Mouse (Mus musculus) small intestine, adult 10 weeks (tissue): Measurements from ENCODE around the gene Gm17361. TPM values are rescaled to one million over a fixed set of nuclear protein-coding genes. Genes with fewer than 3 reads are reported as not detected.

Experiments
- polyA plus RNA-seq: library from polyadenylated mRNA; stranded (reverse); fragments of 350-450 nt; fragmentation: Illumina TruSeq; extraction: RNeasy Lipid Tissue Mini Kit (QIAGEN cat#74804); gene quantifications from one replicate; pipeline ENCODE4 v1.2.3, GENCODE M21; 2014; ENCODE audit warnings: low replicate concordance

The Gm17361 gene
- not detected for polyA plus RNA-seq

DNA sequence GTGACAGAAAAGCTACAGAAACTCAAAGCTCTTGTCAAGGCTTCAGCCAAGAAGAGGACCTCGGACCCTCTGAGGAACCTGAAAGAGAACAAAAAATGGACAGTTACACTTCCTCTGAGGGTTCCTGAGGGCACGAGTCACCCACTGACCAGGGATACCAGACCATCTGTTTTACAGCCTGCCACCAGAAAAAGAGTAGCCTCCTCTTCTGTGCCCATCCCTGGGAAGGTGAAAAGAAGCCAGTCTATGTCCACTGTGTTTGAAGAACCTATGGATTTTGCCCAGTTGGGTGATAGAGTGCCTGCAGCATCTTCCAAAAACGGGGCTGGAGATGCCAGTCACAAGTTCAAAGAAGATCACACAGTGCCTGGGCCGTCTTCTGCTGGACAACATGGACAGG, at the start of gene Gm17361:
Gene Gm17361, plus strand, starts transcription at position 301 of the 400 bp plus-strand sequence.

